Mouse (Mus musculus): Measurements from ENCODE around the gene Epb41l4b.

- TF ChIP-seq CTCF (IDR thresholded peaks at IDR 0.05; ENCODE audit: low read depth, low read length): no peak
- TF ChIP-seq GATA1 (IDR thresholded peaks at IDR 0.05; ENCODE audit: borderline replicate concordance, low read length): no peak
- TF ChIP-seq TAL1 (conservative IDR thresholded peaks at IDR 0.05; ENCODE audit: low read depth, low read length): no peak
Measured at GRCm38 (mm10) chr4:56963687-56964086, 179.6 kb downstream of the Epb41l4b start.

All from G1E (cell line).